Mouse (Mus musculus) kidney, embryonic 14.5 days (tissue): Measurements from ENCODE around the gene Ngdn. TPM values are rescaled to one million over a fixed set of nuclear protein-coding genes. Genes with fewer than 3 reads are reported as not detected.
"Not testable (repeated sequence)": the region's sequence is repeated elsewhere in the genome, so short reads cannot be mapped to it uniquely, and the experiment has no call there.

Experiments used
- ATAC-seq: fragments of 200-750 bp; cut with Nextera tagmentation; 2 replicates; pipeline ENCODE4 v1.8.0; 2017; ENCODE audit warnings: moderate number of reproducible peaks, mild to moderate bottlenecking, moderate TSS enrichment, moderate library complexity; ENCODE audit not compliant: low FRiP score, low TSS enrichment
- H3K27ac ChIP-seq: fragments of 300-500 bp; sonication (generic); 2 replicates; pipeline ENCODE4 v1.5.1; 2014; ENCODE audit warnings: low read depth, mild to moderate bottlenecking, low read length, moderate library complexity, mixed read lengths
- H3K27me3 ChIP-seq: fragments of 300-500 bp; sonication (generic); 2 replicates; pipeline ENCODE4 v1.6.1; 2014; ENCODE audit warnings: mild to moderate bottlenecking, low read length; ENCODE audit not compliant: control insufficient read depth, insufficient read depth
- H3K36me3 ChIP-seq: fragments of 300-500 bp; sonication (generic); 2 replicates; pipeline ENCODE4 v1.6.1; 2014; ENCODE audit warnings: low read length, mixed read lengths; ENCODE audit not compliant: control insufficient read depth, insufficient read depth
- H3K4me1 ChIP-seq: fragments of 300-500 bp; sonication (generic); 2 replicates; pipeline ENCODE4 v1.6.1; 2014; ENCODE audit warnings: low read length, mixed read lengths; ENCODE audit not compliant: control insufficient read depth, insufficient read depth
- H3K4me2 ChIP-seq: fragments of 300-500 bp; sonication (generic); replicated peaks from 2 replicates; pipeline ENCODE4 v1.6.1; 2014; ENCODE audit warnings: low read depth, mild to moderate bottlenecking, low read length
- H3K4me3 ChIP-seq: fragments of 300-500 bp; sonication (generic); 2 replicates; pipeline ENCODE4 v1.5.1; 2014; ENCODE audit warnings: mild to moderate bottlenecking, low read length
- H3K9ac ChIP-seq: fragments of 300-500 bp; sonication (generic); 2 replicates; pipeline ENCODE4 v1.6.1; 2014; ENCODE audit warnings: low read depth, mild to moderate bottlenecking, low read length, moderate library complexity
- H3K9me3 ChIP-seq: fragments of 300-500 bp; sonication (generic); 2 replicates; pipeline ENCODE4 v1.6.1; 2016; ENCODE audit warnings: low read length; ENCODE audit not compliant: control insufficient read depth
- WGBS: fragments of 180-500 bp; shearing (Covaris S2); extraction: QIAGEN DNeasy Blood & Tissue Kit; methylation state at CpG from one replicate; pipeline ENCODE4 v1.1.7; 2014; 5-methylcytosine and 5-hydroxymethylcytosine counted together
- polyA plus RNA-seq: library from polyadenylated mRNA; unstranded; fragments of >200 nt; fragmentation: Nextera tagmentation; extraction: Ambion mirVana; gene quantifications from 2 replicates; pipeline ENCODE4 v1.2.1, GENCODE M21; 2014

Gene Ngdn
- polyA plus RNA-seq, 1 experiment from 2014 or later, result 80.8 TPM

- Histone ChIP-seq H3K4me1 (peaks cover 10% of the 10 kb centered on the region), H3K9me3 (no peaks in the 10 kb centered on the region), H3K27ac (no peak overlapping the region), H3K4me2 (no peak overlapping the region), H3K9ac (no peak overlapping the region), H3K4me3 (no peak overlapping the region), H3K36me3 (peaks cover 12% of the 10 kb centered on the region), H3K27me3 (no peaks in the 10 kb centered on the region)
- no peak for ATAC-seq
- WGBS, result 9% methylated on average over 11 of the region's 11 CpGs
Measured at GRCm38 (mm10) chr14:55029034-55029698, 13.9 kb downstream of the Ngdn start.

- H3K27ac ChIP-seq, result no peak overlapping the region
- H3K4me1 ChIP-seq, result peaks cover 10% of the 10 kb centered on the region
- no peak overlapping the region for H3K4me3 ChIP-seq
- H3K27me3 ChIP-seq, result no peaks in the 10 kb centered on the region
- H3K9ac ChIP-seq, result no peak overlapping the region
- 51% methylated on average over 19 of the region's 19 CpGs for WGBS
- H3K4me2 ChIP-seq, result no peak overlapping the region
- ATAC-seq, result no peak
- no peaks in the 10 kb centered on the region for H3K36me3 ChIP-seq
- H3K9me3 ChIP-seq, result no peaks in the 10 kb centered on the region
Measured at GRCm38 (mm10) chr14:55032695-55033225, 17.5 kb downstream of the Ngdn start.

GRCm38 (mm10) chr14:55043694-55044093 is 28.4 kb downstream of the Ngdn start:
- H3K27me3 ChIP-seq, H3K36me3 ChIP-seq, H3K4me1 ChIP-seq, H3K9ac ChIP-seq, H3K27ac ChIP-seq, ATAC-seq, H3K4me3 ChIP-seq, H3K9me3 ChIP-seq, H3K4me2 ChIP-seq: not testable (repeated sequence)
- WGBS, result no CpG with 5 or more reads among the region's 2 CpGs

- no peak for ATAC-seq
- Histone ChIP-seq H3K9me3 (no peaks in the 10 kb centered on the region), H3K4me2 (no peak overlapping the region), H3K36me3 (no peaks in the 10 kb centered on the region), H3K4me1 (no peaks in the 10 kb centered on the region), H3K27ac (no peak overlapping the region), H3K4me3 (no peak overlapping the region), H3K27me3 (no peaks in the 10 kb centered on the region), H3K9ac (no peak overlapping the region)
- 74% methylated on average over 2 of the region's 2 CpGs for WGBS
Measured at GRCm38 (mm10) chr14:55047971-55048531, 32.8 kb downstream of the Ngdn start.

GRCm38 (mm10) chr14:55052496-55052895 is 37.2 kb downstream of the Ngdn start:
- H3K9me3 ChIP-seq, result no peaks in the 10 kb centered on the region
- no peak for ATAC-seq
- H3K36me3 ChIP-seq, result no peaks in the 10 kb centered on the region
- H3K4me3 ChIP-seq, result no peak overlapping the region
- WGBS, result 89% methylated on average over 9 of the region's 9 CpGs
- no peaks in the 10 kb centered on the region for H3K4me1 ChIP-seq
- no peak overlapping the region for H3K4me2 ChIP-seq
- H3K27ac ChIP-seq, result no peak overlapping the region
- H3K27me3 ChIP-seq, result no peaks in the 10 kb centered on the region
- H3K9ac ChIP-seq, result no peak overlapping the region

GRCm38 (mm10) chr14:55053050-55053449 is 37.8 kb downstream of the Ngdn start:
- Histone ChIP-seq H3K27me3 (no peaks in the 10 kb centered on the region), H3K4me1 (no peaks in the 10 kb centered on the region), H3K4me2 (no peak overlapping the region), H3K36me3 (no peaks in the 10 kb centered on the region), H3K9ac (no peak overlapping the region), H3K27ac (no peak overlapping the region), H3K9me3 (no peaks in the 10 kb centered on the region), H3K4me3 (no peak overlapping the region)
- WGBS, result 87% methylated on average over 4 of the region's 4 CpGs
- no peak for ATAC-seq

- Histone ChIP-seq H3K9me3 (no peaks in the 10 kb centered on the region), H3K27me3 (no peaks in the 10 kb centered on the region), H3K4me2 (no peak overlapping the region), H3K36me3 (no peaks in the 10 kb centered on the region), H3K4me1 (no peaks in the 10 kb centered on the region), H3K4me3 (no peak overlapping the region), H3K9ac (no peak overlapping the region), H3K27ac (no peak overlapping the region)
- WGBS, result 89% methylated on average over 17 of the region's 17 CpGs
- ATAC-seq, result no peak
Measured at GRCm38 (mm10) chr14:55053708-55054190, 38.5 kb downstream of the Ngdn start.

- no peak overlapping the region for H3K4me2 ChIP-seq
- no peak overlapping the region for H3K4me3 ChIP-seq
- no peak overlapping the region for H3K27ac ChIP-seq
- no peaks in the 10 kb centered on the region for H3K9me3 ChIP-seq
- no peaks in the 10 kb centered on the region for H3K4me1 ChIP-seq
- ATAC-seq, result no peak
- 84% methylated on average over 10 of the region's 10 CpGs for WGBS
- H3K36me3 ChIP-seq, result no peaks in the 10 kb centered on the region
- H3K27me3 ChIP-seq, result no peaks in the 10 kb centered on the region
- no peak overlapping the region for H3K9ac ChIP-seq
Measured at GRCm38 (mm10) chr14:55054191-55054749, 39.0 kb downstream of the Ngdn start.

GRCm38 (mm10) chr14:55055167-55055834 is 40.0 kb downstream of the Ngdn start:
- 76% methylated on average over 11 of the region's 11 CpGs for WGBS
- no peaks in the 10 kb centered on the region for H3K36me3 ChIP-seq
- H3K9ac ChIP-seq, result no peak overlapping the region
- no peaks in the 10 kb centered on the region for H3K27me3 ChIP-seq
- H3K4me2 ChIP-seq, result no peak overlapping the region
- H3K4me1 ChIP-seq, result no peaks in the 10 kb centered on the region
- no peaks in the 10 kb centered on the region for H3K9me3 ChIP-seq
- H3K4me3 ChIP-seq, result no peak overlapping the region
- no peak overlapping the region for H3K27ac ChIP-seq
- ATAC-seq, result no peak
